In genomic region chr5:111207924-111208659, GRCm38 (mm10) we compare ENCODE assay signal across 8 mouse cellular contexts.
DNase-seq lines count a peak whose midpoint lies in the region; ATAC-seq and TF ChIP-seq lines count a peak whose summit lies in the region.

No protein-coding gene starts in this region.

- no peaks in the 10 kb centered on the region for H3K27me3 ChIP-seq in forebrain, embryonic 15.5 days
- no peaks in the 10 kb centered on the region for H3K27me3 ChIP-seq in intestine, embryonic 14.5 days (replicated peaks; ENCODE audit: control insufficient read depth, insufficient read depth, low read length)
- no peaks in the 10 kb centered on the region for H3K27me3 ChIP-seq in lung, embryonic 14.5 days (ENCODE audit: insufficient read depth, low read length)

- no peak overlapping the region for H3K27ac ChIP-seq in layer of hippocampus, adult 2 months
- peak overlapping the region; percentile 42 for H3K27ac ChIP-seq in forebrain, embryonic 15.5 days (replicated peaks)
- no peak overlapping the region for H3K27ac ChIP-seq in intestine, embryonic 14.5 days (ENCODE audit: low read depth)
- H3K27ac ChIP-seq in lung, embryonic 14.5 days (ENCODE audit: low read depth): no peak overlapping the region

- no peak for DNase-seq in layer of hippocampus, adult 2 months (ENCODE audit: low spot score in 2 of 2)
- DNase-seq in layer of hippocampus, postnatal 25 days (ENCODE audit: extremely low spot score in 1 of 2, low spot score in 1 of 2): no peak
- peak; percentile 78 for DNase-seq in R1 (ENCODE audit: low read depth, low spot score)
- no peak for DNase-seq in intestine, embryonic 14.5 days (ENCODE audit: low spot score)
- peak; percentile 80 for DNase-seq in lung, embryonic 14.5 days
- DNase-seq in right cerebral cortex, postnatal 4 days: peak; percentile 68
- no peak for DNase-seq in ovary, adult 18-20 months (ENCODE audit: low spot score)

- 51% methylated on average over 8 of the region's 8 CpGs for WGBS in forebrain, embryonic 15.5 days
- WGBS in intestine, embryonic 14.5 days: 46% methylated on average over 8 of the region's 8 CpGs
- WGBS in lung, embryonic 14.5 days: 41% methylated on average over 8 of the region's 8 CpGs

- H3K4me3 ChIP-seq in layer of hippocampus, adult 2 months: no peak overlapping the region
- no peak overlapping the region for H3K4me3 ChIP-seq in forebrain, embryonic 15.5 days
- H3K4me3 ChIP-seq in intestine, embryonic 14.5 days (ENCODE audit: low read depth, low read length): no peak overlapping the region
- no peak overlapping the region for H3K4me3 ChIP-seq in lung, embryonic 14.5 days (ENCODE audit: low read depth, low read length)

- H3K9me3 ChIP-seq in forebrain, embryonic 15.5 days: no peaks in the 10 kb centered on the region
- no peaks in the 10 kb centered on the region for H3K9me3 ChIP-seq in intestine, embryonic 14.5 days (ENCODE audit: control insufficient read depth, low read length)
- no peaks in the 10 kb centered on the region for H3K9me3 ChIP-seq in lung, embryonic 14.5 days (ENCODE audit: low read depth, low read length)

- peak; percentile 71 for TF ChIP-seq CTCF in layer of hippocampus, adult 2 months (conservative IDR thresholded peaks at IDR 0.05)
- peak; percentile 65 for TF ChIP-seq CTCF in lung, embryonic 14.5 days (IDR thresholded peaks at IDR 0.05; ENCODE audit: low read depth)

- H3K9ac ChIP-seq in forebrain, embryonic 15.5 days (replicated peaks): no peak overlapping the region
- no peak overlapping the region for H3K9ac ChIP-seq in intestine, embryonic 14.5 days (ENCODE audit: low read length)
- H3K9ac ChIP-seq in lung, embryonic 14.5 days: no peak overlapping the region

- H3K36me3 ChIP-seq in forebrain, embryonic 15.5 days: no peaks in the 10 kb centered on the region
- H3K36me3 ChIP-seq in intestine, embryonic 14.5 days (ENCODE audit: control insufficient read depth, insufficient read depth, low read length): no peaks in the 10 kb centered on the region
- H3K36me3 ChIP-seq in lung, embryonic 14.5 days (ENCODE audit: insufficient read depth): no peaks in the 10 kb centered on the region

- peak; percentile 46; the same call in 1 of the 2 replicates for ATAC-seq in forebrain, embryonic 15.5 days (replicated peaks)
- 0 out of 2 replicates have a peak, but pooled peaks have one; percentile 30 for ATAC-seq in intestine, embryonic 14.5 days (replicated peaks; ENCODE audit: low FRiP score, low TSS enrichment, low read depth)
- ATAC-seq in lung, embryonic 14.5 days (ENCODE audit: insufficient read depth): peak; percentile 50

- peaks cover 43% of the 10 kb centered on the region for H3K4me1 ChIP-seq in forebrain, embryonic 15.5 days
- H3K4me1 ChIP-seq in intestine, embryonic 14.5 days (replicated peaks; ENCODE audit: control insufficient read depth, insufficient read depth, low read length): peaks cover 38% of the 10 kb centered on the region
- H3K4me1 ChIP-seq in lung, embryonic 14.5 days (ENCODE audit: insufficient read depth): peaks cover 13% of the 10 kb centered on the region

- H3K4me2 ChIP-seq in forebrain, embryonic 15.5 days (replicated peaks): no peak overlapping the region
- peak overlapping the region; percentile 16 for H3K4me2 ChIP-seq in intestine, embryonic 14.5 days (ENCODE audit: low read length)
- peak overlapping the region; percentile 37 for H3K4me2 ChIP-seq in lung, embryonic 14.5 days

Comparison
In these comparisons a context has a peak if more than half of its experiments do, and no peak if none do; other contexts are left out.
1. DNase-seq: peak in R1 (single experiment), lung, embryonic 14.5 days (single experiment) and right cerebral cortex, postnatal 4 days (single experiment); none in layer of hippocampus, adult 2 months (0 of 2), layer of hippocampus, postnatal 25 days (0 of 2), intestine, embryonic 14.5 days (single experiment) and ovary, adult 18-20 months (single experiment).
2. Peak in every context shown above with its lines, with median percentiles within 50 percentile points of each other: ATAC-seq.